Mouse (Mus musculus): ENCODE data around the gene Hydin.

DNA sequence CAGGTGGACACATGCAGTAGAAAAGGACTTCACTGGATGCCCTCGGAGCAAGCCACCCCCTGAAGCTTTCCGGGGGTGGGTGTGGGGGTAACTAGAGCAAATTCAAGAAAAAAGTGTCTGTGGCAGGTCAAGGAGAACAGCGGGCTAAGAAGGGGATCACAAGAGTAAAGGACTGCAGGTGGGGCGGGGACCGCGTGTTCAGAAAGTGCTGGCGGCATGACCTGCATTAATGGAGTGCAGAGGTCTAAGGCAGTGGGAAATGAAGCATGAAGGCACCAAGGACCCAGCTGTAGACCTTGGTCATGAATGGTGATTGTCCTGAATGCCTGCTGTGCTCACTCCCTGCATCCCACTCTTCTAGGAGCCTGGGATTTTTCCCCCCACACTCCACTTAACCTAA lies 151.0 kb downstream of the Hydin start:
- no peak for TF ChIP-seq CHD2 (IDR thresholded peaks at IDR 0.05; ENCODE audit: low read length)
- TF ChIP-seq CTCF (IDR thresholded peaks at IDR 0.05 in 2 of 3, conservative IDR thresholded peaks at IDR 0.05 in 1 of 3; ENCODE audit: control insufficient read depth in 1 of 3, insufficient read depth in 1 of 3, low read depth in 2 of 3, low read length in 3 of 3, poor library complexity in 1 of 3, severe bottlenecking in 1 of 3), result no peak
- TF ChIP-seq ZC3H11A (IDR thresholded peaks at IDR 0.05; ENCODE audit: low read depth, low read length), result no peak
- no peak for TF ChIP-seq ZMIZ1 (IDR thresholded peaks at IDR 0.05; ENCODE audit: low read depth, low read length)
- no peak for TF ChIP-seq ELF1 (IDR thresholded peaks at IDR 0.05; ENCODE audit: low read depth, low read length)
- no peak for TF ChIP-seq E2F4 (IDR thresholded peaks at IDR 0.05; ENCODE audit: borderline replicate concordance, low read depth, low read length)

Measured in MEL (cell line).